Mouse (Mus musculus): ENCODE measurements around the gene Med18.
"Not testable (repeated sequence)": the region's sequence is repeated elsewhere in the genome, so short reads cannot be mapped to it uniquely, and the experiment has no call there.

The Med18 gene

DNA sequence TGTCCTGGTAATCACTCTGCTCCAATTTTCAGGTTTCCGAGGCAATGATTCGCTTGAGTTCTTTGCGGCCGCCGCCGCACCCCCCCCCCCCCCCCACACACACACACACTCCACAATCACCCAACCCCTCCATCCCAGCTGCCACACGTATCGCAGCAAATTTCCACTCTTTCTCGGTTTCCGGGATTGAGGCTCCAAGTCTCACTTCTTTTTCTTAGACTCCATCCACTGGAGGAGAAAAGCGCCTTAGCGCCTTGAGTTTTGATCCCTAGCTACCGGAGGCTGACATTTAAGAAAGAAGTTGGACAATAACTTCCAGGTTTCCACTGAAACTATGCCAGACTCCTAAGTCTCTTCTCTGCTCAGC is 42.2 kb downstream of the Med18 start:
- peak; percentile 48 for DNase-seq (ENCODE audit: low spot score)

DNA sequence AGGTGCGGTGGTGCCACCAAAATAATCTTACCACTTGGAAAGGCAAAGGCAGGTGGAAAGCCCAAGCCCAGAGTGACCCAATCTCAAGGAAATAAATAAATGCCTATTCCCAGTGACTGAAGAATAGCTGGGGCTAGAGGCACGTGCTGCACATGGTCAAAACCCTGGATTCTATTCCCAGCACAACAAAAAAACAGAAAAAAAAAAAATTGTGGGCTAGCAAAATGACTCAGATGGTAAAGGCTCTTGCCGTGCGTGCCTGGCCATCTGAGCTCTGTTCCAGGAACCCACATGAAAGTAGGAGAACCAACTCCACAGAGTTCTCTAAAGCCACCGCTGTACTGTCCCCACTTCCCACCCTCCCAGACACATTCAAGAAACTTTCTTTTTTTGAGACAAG is 43.2 kb downstream of the Med18 start:
- DNase-seq (ENCODE audit: low spot score): no peak

GRCm38 (mm10) chr4:132415966-132416365 is 47.8 kb downstream of the Med18 start:
- DNase-seq (ENCODE audit: low spot score): no peak

GRCm38 (mm10) chr4:132413257-132413656 is 50.5 kb downstream of the Med18 start:
- not testable (repeated sequence) for DNase-seq (ENCODE audit: low spot score)

DNA sequence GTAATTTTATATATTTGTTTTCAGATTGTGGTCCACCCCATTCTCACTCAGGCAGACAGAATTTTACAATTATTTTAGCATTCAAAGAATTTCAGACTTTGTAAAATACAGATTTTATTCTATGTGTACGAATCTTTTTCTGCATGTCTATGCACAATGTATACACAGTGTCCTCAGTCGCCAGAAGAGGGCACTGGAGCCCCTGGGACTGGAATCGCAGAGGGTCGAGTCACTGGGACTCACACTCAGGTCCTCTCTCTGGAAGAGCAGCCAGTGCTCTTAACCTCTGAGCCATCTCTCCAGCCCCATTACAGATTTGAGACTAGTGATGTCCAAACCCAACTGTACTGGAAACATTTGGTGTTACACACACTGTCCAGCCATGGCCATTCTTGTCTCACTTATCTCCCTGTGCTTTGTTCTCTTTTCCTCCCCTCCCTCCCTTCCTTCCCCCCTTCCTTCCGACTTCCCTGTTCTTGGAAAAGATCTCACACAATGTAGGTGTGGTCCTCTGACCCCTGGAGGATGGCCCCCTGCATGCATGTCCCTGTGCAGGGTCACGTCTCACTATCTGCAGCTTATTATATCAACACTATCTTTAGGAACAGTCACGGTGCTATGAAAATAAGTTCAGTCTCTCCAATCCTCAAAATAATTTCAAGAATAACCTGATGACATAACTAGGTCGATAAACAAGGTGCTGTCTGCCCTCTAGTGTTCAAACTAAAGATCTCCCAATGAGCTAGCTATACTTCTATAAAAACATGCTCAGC is 52.2 kb downstream of the Med18 start:
- DNase-seq (ENCODE audit: low spot score): peak; percentile 63

- DNase-seq (ENCODE audit: low spot score): no peak
Measured at GRCm38 (mm10) chr4:132409587-132410229, 54.0 kb downstream of the Med18 start.
